Mouse (Mus musculus): ENCODE data around the gene Noct.

Gene Noct

GRCm38 (mm10) chr3:51230886-51231285 lies 6.6 kb downstream of the Noct start:
- no peak for DNase-seq (ENCODE audit: extremely low spot score)

- DNase-seq (ENCODE audit: extremely low spot score), result no peak
These were observed 7.3 kb downstream of the Noct start for GRCm38 (mm10) chr3:51231499-51231898.

- no peak for DNase-seq (ENCODE audit: extremely low spot score)
These were observed 8.1 kb downstream of the Noct start for GRCm38 (mm10) chr3:51232205-51232910.

- no peak for DNase-seq (ENCODE audit: extremely low spot score)
These were observed 9.2 kb downstream of the Noct start for GRCm38 (mm10) chr3:51233474-51233873.

- DNase-seq (ENCODE audit: extremely low spot score), result peak; percentile 81
These were observed 9.9 kb downstream of the Noct start for GRCm38 (mm10) chr3:51233918-51234751.

GRCm38 (mm10) chr3:51234752-51235055 lies 10.5 kb downstream of the Noct start:
- DNase-seq (ENCODE audit: extremely low spot score), result no peak

- no peak for DNase-seq (ENCODE audit: extremely low spot score)
These were observed 14.3 kb downstream of the Noct start for GRCm38 (mm10) chr3:51238515-51238914.

GRCm38 (mm10) chr3:51239541-51239940 lies 15.3 kb downstream of the Noct start:
- DNase-seq (ENCODE audit: extremely low spot score), result no peak

- DNase-seq (ENCODE audit: extremely low spot score), result no peak
These were observed 23.5 kb downstream of the Noct start for GRCm38 (mm10) chr3:51247704-51248103.

GRCm38 (mm10) chr3:51248600-51248999 lies 24.4 kb downstream of the Noct start:
- no peak for DNase-seq (ENCODE audit: extremely low spot score)

GRCm38 (mm10) chr3:51249460-51249859 lies 25.2 kb downstream of the Noct start:
- no peak for DNase-seq (ENCODE audit: extremely low spot score)

- DNase-seq (ENCODE audit: extremely low spot score), result no peak
These were observed 25.6 kb downstream of the Noct start for GRCm38 (mm10) chr3:51249866-51250265.

GRCm38 (mm10) chr3:51251057-51251456 lies 26.8 kb downstream of the Noct start:
- no peak for DNase-seq (ENCODE audit: extremely low spot score)

- no peak for DNase-seq (ENCODE audit: extremely low spot score)
These were observed 28.0 kb downstream of the Noct start for GRCm38 (mm10) chr3:51252223-51252622.

GRCm38 (mm10) chr3:51252689-51253402 lies 28.6 kb downstream of the Noct start:
- DNase-seq (ENCODE audit: extremely low spot score), result no peak

- no peak for DNase-seq (ENCODE audit: extremely low spot score)
These were observed 30.5 kb downstream of the Noct start for GRCm38 (mm10) chr3:51254784-51255183.

- DNase-seq (ENCODE audit: extremely low spot score), result no peak
These were observed 32.2 kb downstream of the Noct start for GRCm38 (mm10) chr3:51256450-51256849.

GRCm38 (mm10) chr3:51258070-51258469 lies 33.8 kb downstream of the Noct start:
- DNase-seq (ENCODE audit: extremely low spot score), result no peak

- DNase-seq (ENCODE audit: extremely low spot score), result no peak
These were observed 38.7 kb downstream of the Noct start for GRCm38 (mm10) chr3:51262942-51263341.

- DNase-seq (ENCODE audit: extremely low spot score), result no peak
These were observed 44.2 kb downstream of the Noct start for GRCm38 (mm10) chr3:51268434-51268833.

- DNase-seq (ENCODE audit: extremely low spot score), result no peak
These were observed 46.0 kb downstream of the Noct start for GRCm38 (mm10) chr3:51270069-51270817.

GRCm38 (mm10) chr3:51275956-51276398 lies 51.7 kb downstream of the Noct start:
- peak; percentile 98 for DNase-seq (ENCODE audit: extremely low spot score)
